Mouse (Mus musculus) stomach, embryonic 14.5 days (tissue): ENCODE measurements around the gene Ncoa3. TPM values are rescaled to one million over a fixed set of nuclear protein-coding genes. Genes with fewer than 3 reads are reported as not detected.

Source experiments
- ATAC-seq: fragments of 200-750 bp; cut with Nextera tagmentation; 2 replicates; pipeline ENCODE4 v1.8.0; 2017; ENCODE audit warnings: low read depth, moderate TSS enrichment; ENCODE audit not compliant: insufficient number of reproducible peaks, insufficient read depth, low FRiP score
- H3K27ac ChIP-seq: fragments of 300-500 bp; sonication (generic); 2 replicates; pipeline ENCODE4 v1.5.1; 2014; ENCODE audit warnings: mild to moderate bottlenecking, low read length, moderate library complexity, mixed read lengths
- H3K27me3 ChIP-seq: fragments of 300-500 bp; sonication (generic); 2 replicates; pipeline ENCODE4 v1.6.1; 2014; ENCODE audit warnings: low read length, control low read depth, mixed read lengths; ENCODE audit not compliant: control insufficient read depth, insufficient read depth
- H3K36me3 ChIP-seq: fragments of 300-500 bp; sonication (generic); 2 replicates; pipeline ENCODE4 v1.6.1; 2014; ENCODE audit warnings: mild to moderate bottlenecking, control low read depth, low read length, moderate library complexity, mixed read lengths; ENCODE audit not compliant: control insufficient read depth, insufficient read depth
- H3K4me1 ChIP-seq: fragments of 300-500 bp; sonication (generic); 2 replicates; pipeline ENCODE4 v1.6.1; 2014; ENCODE audit warnings: low read length, control low read depth, mixed read lengths; ENCODE audit not compliant: control insufficient read depth, insufficient read depth
- H3K4me2 ChIP-seq: fragments of 300-500 bp; sonication (generic); replicated peaks from 2 replicates; pipeline ENCODE4 v1.6.1; 2014; ENCODE audit warnings: low read depth, low read length, control low read depth
- H3K4me3 ChIP-seq: fragments of 300-500 bp; sonication (generic); 2 replicates; pipeline ENCODE4 v1.5.1; 2014; ENCODE audit warnings: low read depth, low read length, control low read depth
- H3K9ac ChIP-seq: fragments of 300-500 bp; sonication (generic); replicated peaks from 2 replicates; pipeline ENCODE4 v1.6.1; 2014; ENCODE audit warnings: low read depth, mild to moderate bottlenecking, control low read depth, low read length, moderate library complexity, mixed read lengths
- H3K9me3 ChIP-seq: fragments of 300-500 bp; sonication (generic); 2 replicates; pipeline ENCODE4 v1.6.1; 2016; ENCODE audit warnings: low read depth, low read length, control low read depth; ENCODE audit not compliant: control insufficient read depth
- WGBS: fragments of 180-500 bp; shearing (Covaris S2); extraction: QIAGEN DNeasy Blood & Tissue Kit; methylation state at CpG from one replicate; pipeline ENCODE4 v1.1.7; 2014; 5-methylcytosine and 5-hydroxymethylcytosine counted together
- polyA plus RNA-seq: library from polyadenylated mRNA; unstranded; fragments of >200 nt; fragmentation: Nextera tagmentation; extraction: Ambion mirVana; gene quantifications from 2 replicates; pipeline ENCODE4 v1.2.1, GENCODE M21; 2014

Ncoa3 gene
- polyA plus RNA-seq, 1 experiment from 2014 or later: 25.7 TPM

- Histone ChIP-seq H3K9me3 (no peaks in the 10 kb centered on the region), H3K9ac (no peak overlapping the region), H3K4me3 (no peak overlapping the region), H3K4me1 (peaks cover 38% of the 10 kb centered on the region), H3K36me3 (no peaks in the 10 kb centered on the region), H3K27ac (0 out of 2 replicates have a peak overlapping the region, but pooled peaks have one; percentile 39), H3K27me3 (no peaks in the 10 kb centered on the region), H3K4me2 (0 out of 2 replicates have a peak overlapping the region, but pooled peaks have one; percentile 14)
- 58% methylated on average over 12 of the region's 12 CpGs for WGBS
- ATAC-seq: no peak
Measured at GRCm38 (mm10) chr2:166010321-166010720, 17.9 kb downstream of the Ncoa3 start.

GRCm38 (mm10) chr2:166011422-166011821, 19.0 kb downstream of the Ncoa3 start:
- Histone ChIP-seq H3K36me3 (no peaks in the 10 kb centered on the region), H3K9me3 (no peaks in the 10 kb centered on the region), H3K4me1 (peaks cover 35% of the 10 kb centered on the region), H3K4me2 (no peak overlapping the region), H3K27ac (peak overlapping the region; percentile 44; the same call in 1 of the 2 replicates), H3K9ac (no peak overlapping the region), H3K27me3 (no peaks in the 10 kb centered on the region), H3K4me3 (no peak overlapping the region)
- 33% methylated on average over 3 of the region's 3 CpGs for WGBS
- ATAC-seq: no peak

GRCm38 (mm10) chr2:166012145-166012544, 19.7 kb downstream of the Ncoa3 start:
- H3K9me3 ChIP-seq: no peaks in the 10 kb centered on the region
- H3K4me2 ChIP-seq: no peak overlapping the region
- H3K4me3 ChIP-seq: no peak overlapping the region
- peak overlapping the region; percentile 44 for H3K27ac ChIP-seq
- no peaks in the 10 kb centered on the region for H3K36me3 ChIP-seq
- WGBS: 57% methylated on average over 2 of the region's 2 CpGs
- no peaks in the 10 kb centered on the region for H3K27me3 ChIP-seq
- no peak for ATAC-seq
- H3K4me1 ChIP-seq: peaks cover 35% of the 10 kb centered on the region
- no peak overlapping the region for H3K9ac ChIP-seq

GRCm38 (mm10) chr2:166018769-166019168, 26.3 kb downstream of the Ncoa3 start:
- Histone ChIP-seq H3K36me3 (no peaks in the 10 kb centered on the region), H3K4me3 (no peak overlapping the region), H3K4me2 (no peak overlapping the region), H3K9ac (no peak overlapping the region), H3K9me3 (no peaks in the 10 kb centered on the region), H3K27ac (no peak overlapping the region), H3K4me1 (peaks cover 11% of the 10 kb centered on the region; the same call in 1 of the 2 replicates), H3K27me3 (no peaks in the 10 kb centered on the region)
- ATAC-seq: no peak
- WGBS: 87% methylated on average over 3 of the region's 3 CpGs

- no peak overlapping the region for H3K4me3 ChIP-seq
- no peaks in the 10 kb centered on the region for H3K36me3 ChIP-seq
- no peak overlapping the region for H3K9ac ChIP-seq
- H3K4me2 ChIP-seq: no peak overlapping the region
- no peaks in the 10 kb centered on the region for H3K9me3 ChIP-seq
- peaks cover 13% of the 10 kb centered on the region for H3K4me1 ChIP-seq
- no peak for ATAC-seq
- 74% methylated on average over 2 of the region's 2 CpGs for whole genome bisulfite sequencing
- H3K27ac ChIP-seq: no peak overlapping the region
- no peaks in the 10 kb centered on the region for H3K27me3 ChIP-seq
Measured at GRCm38 (mm10) chr2:166020026-166020425, 27.6 kb downstream of the Ncoa3 start.

GRCm38 (mm10) chr2:166021073-166021610, 28.7 kb downstream of the Ncoa3 start:
- peaks cover 22% of the 10 kb centered on the region for H3K4me1 ChIP-seq
- no peak overlapping the region for H3K4me3 ChIP-seq
- no peak overlapping the region for H3K9ac ChIP-seq
- peak overlapping the region; percentile 52; the same call in 1 of the 2 replicates for H3K27ac ChIP-seq
- no peak overlapping the region for H3K4me2 ChIP-seq
- no peak; the same call in 1 of the 2 replicates for ATAC-seq
- WGBS: 16% methylated on average over 4 of the region's 4 CpGs
- no peaks in the 10 kb centered on the region for H3K27me3 ChIP-seq
- no peaks in the 10 kb centered on the region for H3K9me3 ChIP-seq
- no peaks in the 10 kb centered on the region for H3K36me3 ChIP-seq

- H3K9me3 ChIP-seq: no peaks in the 10 kb centered on the region
- H3K27ac ChIP-seq: no peak overlapping the region
- no peak overlapping the region for H3K4me3 ChIP-seq
- H3K4me1 ChIP-seq: peaks cover 22% of the 10 kb centered on the region
- no peaks in the 10 kb centered on the region for H3K36me3 ChIP-seq
- no peak overlapping the region for H3K9ac ChIP-seq
- 22% methylated on average over 3 of the region's 3 CpGs for WGBS
- no peak overlapping the region for H3K4me2 ChIP-seq
- no peaks in the 10 kb centered on the region for H3K27me3 ChIP-seq
- no peak for ATAC-seq
Measured at GRCm38 (mm10) chr2:166021642-166022041, 29.2 kb downstream of the Ncoa3 start.

GRCm38 (mm10) chr2:166022327-166022726, 29.9 kb downstream of the Ncoa3 start:
- no peak for ATAC-seq
- H3K27ac ChIP-seq: 0 out of 2 replicates have a peak overlapping the region, but pooled peaks have one; percentile 4
- H3K4me2 ChIP-seq: no peak overlapping the region

GRCm38 (mm10) chr2:166024079-166024478, 31.6 kb downstream of the Ncoa3 start:
- no peak overlapping the region for H3K27ac ChIP-seq
- 74% methylated on average over 3 of the region's 3 CpGs for WGBS
- no peak overlapping the region for H3K4me3 ChIP-seq
- H3K9ac ChIP-seq: no peak overlapping the region
- peaks cover 22% of the 10 kb centered on the region for H3K4me1 ChIP-seq
- H3K4me2 ChIP-seq: no peak overlapping the region
- no peaks in the 10 kb centered on the region for H3K9me3 ChIP-seq
- no peak for ATAC-seq
- H3K27me3 ChIP-seq: no peaks in the 10 kb centered on the region
- no peaks in the 10 kb centered on the region for H3K36me3 ChIP-seq

More at GRCm38 (mm10) chr2:166022327-166022726, 29.9 kb downstream of the Ncoa3 start:
- WGBS: 37% methylated on average over 8 of the region's 8 CpGs
- Histone ChIP-seq H3K9me3 (no peaks in the 10 kb centered on the region), H3K36me3 (no peaks in the 10 kb centered on the region), H3K4me1 (peaks cover 22% of the 10 kb centered on the region), H3K9ac (no peak overlapping the region), H3K27me3 (no peaks in the 10 kb centered on the region), H3K4me3 (no peak overlapping the region)
